Comparison of ENCODE assay signal across 13 mouse cellular contexts in genomic region chr14:98073421-98074080, GRCm38 (mm10).
DNase-seq lines count a peak whose midpoint lies in the region; ATAC-seq and TF ChIP-seq lines count a peak whose summit lies in the region.
"Had no signal": no experiment of that assay in that cellular context is flagged by ENCODE, and none has a peak within 500 bp of the region (broad histone marks: within the 10 kb centered on the region; RNA-seq: fewer than 3 reads in every experiment).

No protein-coding gene starts in this region.

- 0 out of 2 replicates have a peak overlapping the region, but pooled peaks have one; percentile 10 for H3K9ac ChIP-seq in forebrain, embryonic 14.5 days (ENCODE audit: low read length)
- H3K9ac ChIP-seq in limb, embryonic 13.5 days = no peak overlapping the region
- H3K9ac ChIP-seq in stomach, embryonic 14.5 days (replicated peaks; ENCODE audit: low read depth, low read length) = no peak overlapping the region

- WGBS in forebrain, embryonic 14.5 days = 5% methylated on average over 12 of the region's 12 CpGs
- WGBS in limb, embryonic 13.5 days = 52% methylated on average over 12 of the region's 12 CpGs
- 50% methylated on average over 12 of the region's 12 CpGs for WGBS in stomach, embryonic 14.5 days

- H3K4me2 ChIP-seq in forebrain, embryonic 14.5 days (ENCODE audit: low read length) = peak overlapping the region; percentile 44
- peak overlapping the region; percentile 32 for H3K4me2 ChIP-seq in limb, embryonic 13.5 days (replicated peaks)
- peak overlapping the region; percentile 23; the same call in 1 of the 2 replicates for H3K4me2 ChIP-seq in stomach, embryonic 14.5 days (replicated peaks; ENCODE audit: low read depth, low read length)
- H3K4me2 ChIP-seq: liver, embryonic 11.5 days had no signal

- H3K4me3 ChIP-seq in layer of hippocampus, adult 2 months = peak overlapping the region; percentile 41
- 0 out of 2 replicates have a peak overlapping the region, but pooled peaks have one; percentile 5 for H3K4me3 ChIP-seq in forebrain, embryonic 14.5 days (ENCODE audit: low read depth, low read length)
- H3K4me3 ChIP-seq in limb, embryonic 13.5 days = no peak overlapping the region
- no peak overlapping the region for H3K4me3 ChIP-seq in stomach, embryonic 14.5 days (ENCODE audit: low read depth, low read length)

- no peak overlapping the region for H3K27ac ChIP-seq in layer of hippocampus, adult 2 months
- no peak overlapping the region; the same call in 1 of the 2 replicates for H3K27ac ChIP-seq in forebrain, embryonic 14.5 days (ENCODE audit: low read depth, low read length)
- H3K27ac ChIP-seq in limb, embryonic 13.5 days = no peak overlapping the region
- no peak overlapping the region for H3K27ac ChIP-seq in stomach, embryonic 14.5 days (ENCODE audit: low read length)

- peak; percentile 89 for ATAC-seq in forebrain, embryonic 14.5 days
- no peak for ATAC-seq in limb, embryonic 13.5 days (ENCODE audit: low FRiP score, low read depth)
- ATAC-seq in stomach, embryonic 14.5 days (ENCODE audit: insufficient number of reproducible peaks, insufficient read depth, low FRiP score, low read depth) = no peak
- ATAC-seq in inflammation-experienced regulatory T-cells, adult 6 months = no peak
- ATAC-seq: intestine, embryonic 16.5 days had no signal

- H3K27me3 ChIP-seq in forebrain, embryonic 14.5 days (replicated peaks; ENCODE audit: control insufficient read depth, insufficient read depth, low read length) = no peaks in the 10 kb centered on the region
- H3K27me3 ChIP-seq in limb, embryonic 13.5 days = no peaks in the 10 kb centered on the region
- H3K27me3 ChIP-seq in stomach, embryonic 14.5 days (ENCODE audit: control insufficient read depth, insufficient read depth, low read length) = no peaks in the 10 kb centered on the region

- no peaks in the 10 kb centered on the region for H3K36me3 ChIP-seq in forebrain, embryonic 14.5 days (ENCODE audit: control insufficient read depth, insufficient read depth, low read length)
- H3K36me3 ChIP-seq in limb, embryonic 13.5 days = no peaks in the 10 kb centered on the region
- H3K36me3 ChIP-seq in stomach, embryonic 14.5 days (ENCODE audit: control insufficient read depth, insufficient read depth, low read length) = no peaks in the 10 kb centered on the region

- no peak for DNase-seq in layer of hippocampus, adult 2 months (ENCODE audit: low spot score in 2 of 2)
- DNase-seq in layer of hippocampus, adult 9-10 months (ENCODE audit: low spot score) = no peak
- DNase-seq in forebrain, embryonic 14.5 days (ENCODE audit: low spot score) = no peak
- no peak for DNase-seq in cerebellum, postnatal 14 days
- DNase-seq: gastrocnemius, postnatal 14 days; layer of hippocampus, postnatal 36 days; right cerebral cortex, adult 18-20 months; thymus, adult 18-20 months had no signal

- H3K9me3 ChIP-seq in forebrain, embryonic 14.5 days (replicated peaks; ENCODE audit: control insufficient read depth, low read length) = no peaks in the 10 kb centered on the region
- H3K9me3 ChIP-seq in limb, embryonic 13.5 days = no peaks in the 10 kb centered on the region
- H3K9me3 ChIP-seq in stomach, embryonic 14.5 days (ENCODE audit: control insufficient read depth, low read depth, low read length) = no peaks in the 10 kb centered on the region

- no peak for TF ChIP-seq CTCF in layer of hippocampus, adult 2 months (conservative IDR thresholded peaks at IDR 0.05)

- H3K4me1 ChIP-seq in forebrain, embryonic 14.5 days (ENCODE audit: control insufficient read depth, insufficient read depth, low read length) = peaks cover 16% of the 10 kb centered on the region
- H3K4me1 ChIP-seq in limb, embryonic 13.5 days = peaks cover 17% of the 10 kb centered on the region
- H3K4me1 ChIP-seq in stomach, embryonic 14.5 days (ENCODE audit: control insufficient read depth, insufficient read depth, low read length) = peaks cover 12% of the 10 kb centered on the region; the same call in 1 of the 2 replicates

Comparison
In these comparisons a context has a peak if more than half of its experiments do, and no peak if none do; other contexts are left out.
1. H3K4me3 ChIP-seq: peak in layer of hippocampus, adult 2 months (single experiment) and forebrain, embryonic 14.5 days (single experiment); none in limb, embryonic 13.5 days (single experiment) and stomach, embryonic 14.5 days (single experiment).
2. Peak in every context shown above with its lines, with median percentiles within 50 percentile points of each other: H3K4me2 ChIP-seq.